Mouse (Mus musculus): ENCODE measurements at regions not wholly inside any gene's neighbourhood (a gene's known extent, or its start where the extent isn't known, plus 50 kb on each side); places are given as distances from the start of the nearest gene placed in this dataset.

GRCm38 (mm10) chr2:30715720-30716310 lies 87.6 kb downstream of the 1700001O22Rik start:
- Histone ChIP-seq H3K4me3 (no peak overlapping the region), H3K4me2 (replicated peaks) (peak overlapping the region; percentile 36; the same call in 1 of the 2 replicates), H3K9me3 (replicated peaks) (no peaks in the 10 kb centered on the region), H3K27ac (peak overlapping the region; percentile 100), H3K36me3 (no peaks in the 10 kb centered on the region), H3K4me1 (peaks cover 83% of the 10 kb centered on the region), H3K27me3 (no peaks in the 10 kb centered on the region), H3K9ac (peak overlapping the region; percentile 48; the same call in 1 of the 2 replicates)
- 77% methylated on average over 4 of the region's 4 CpGs for WGBS
- ATAC-seq (ENCODE audit: low FRiP score), result no peak

GRCm38 (mm10) chr2:30713535-30713934 lies 89.9 kb downstream of the 1700001O22Rik start:
- H3K36me3 ChIP-seq, result no peaks in the 10 kb centered on the region
- H3K9me3 ChIP-seq (replicated peaks), result no peaks in the 10 kb centered on the region
- H3K27me3 ChIP-seq, result no peaks in the 10 kb centered on the region
- H3K4me1 ChIP-seq, result peaks cover 76% of the 10 kb centered on the region
- 13% methylated on average over 3 of the region's 3 CpGs for WGBS
- H3K27ac ChIP-seq, result peak overlapping the region; percentile 99
- ATAC-seq (ENCODE audit: low FRiP score), result no peak
- no peak overlapping the region for H3K4me2 ChIP-seq (replicated peaks)
- H3K4me3 ChIP-seq, result no peak overlapping the region
- no peak overlapping the region for H3K9ac ChIP-seq

- Histone ChIP-seq H3K4me2 (replicated peaks) (no peak overlapping the region), H3K36me3 (no peaks in the 10 kb centered on the region), H3K9me3 (replicated peaks) (no peaks in the 10 kb centered on the region), H3K4me1 (peaks cover 76% of the 10 kb centered on the region), H3K4me3 (no peak overlapping the region), H3K27ac (peak overlapping the region; percentile 99), H3K27me3 (no peaks in the 10 kb centered on the region), H3K9ac (no peak overlapping the region)
- ATAC-seq (ENCODE audit: low FRiP score), result no peak
- 59% methylated on average over 9 of the region's 9 CpGs for WGBS
Measured at GRCm38 (mm10) chr2:30712841-30713401, 90.5 kb downstream of the 1700001O22Rik start.

- Histone ChIP-seq H3K4me3 (peak overlapping the region; percentile 34), H3K4me2 (replicated peaks) (peak overlapping the region; percentile 72), H3K27me3 (no peaks in the 10 kb centered on the region), H3K9ac (peak overlapping the region; percentile 75), H3K36me3 (no peaks in the 10 kb centered on the region), H3K9me3 (replicated peaks) (no peaks in the 10 kb centered on the region), H3K4me1 (peaks cover 75% of the 10 kb centered on the region), H3K27ac (peak overlapping the region; percentile 99)
- peak; percentile 81 for ATAC-seq (ENCODE audit: low FRiP score)
- under 1% methylated on average over 62 of the region's 63 CpGs for WGBS
Measured at GRCm38 (mm10) chr2:30711853-30712498, 91.5 kb downstream of the 1700001O22Rik start.

- Histone ChIP-seq H3K4me2 (replicated peaks) (peak overlapping the region; percentile 72), H3K9me3 (replicated peaks) (no peaks in the 10 kb centered on the region), H3K27ac (peak overlapping the region; percentile 99), H3K9ac (peak overlapping the region; percentile 75), H3K27me3 (no peaks in the 10 kb centered on the region), H3K4me3 (peak overlapping the region; percentile 34), H3K36me3 (no peaks in the 10 kb centered on the region), H3K4me1 (peaks cover 74% of the 10 kb centered on the region)
- 4% methylated on average over 15 of the region's 15 CpGs for WGBS
- ATAC-seq (ENCODE audit: low FRiP score), result peak; percentile 58; the same call in 1 of the 2 replicates
Measured at GRCm38 (mm10) chr2:30711476-30711852, 92.0 kb downstream of the 1700001O22Rik start.

GRCm38 (mm10) chr2:30710895-30711294 lies 92.6 kb downstream of the 1700001O22Rik start:
- ATAC-seq (ENCODE audit: low FRiP score), result no peak
- Histone ChIP-seq H3K36me3 (no peaks in the 10 kb centered on the region), H3K4me3 (no peak overlapping the region), H3K4me2 (replicated peaks) (peak overlapping the region; percentile 72; the same call in 1 of the 2 replicates), H3K27ac (peak overlapping the region; percentile 99), H3K9me3 (replicated peaks) (no peaks in the 10 kb centered on the region), H3K4me1 (peaks cover 74% of the 10 kb centered on the region), H3K27me3 (no peaks in the 10 kb centered on the region), H3K9ac (peak overlapping the region; percentile 75; the same call in 1 of the 2 replicates)
- 93% methylated on average over 7 of the region's 7 CpGs for WGBS

GRCm38 (mm10) chr2:30709386-30709884 lies 94.0 kb downstream of the 1700001O22Rik start:
- Histone ChIP-seq H3K27ac (peak overlapping the region; percentile 99), H3K4me1 (peaks cover 73% of the 10 kb centered on the region), H3K9ac (no peak overlapping the region), H3K36me3 (no peaks in the 10 kb centered on the region), H3K4me2 (replicated peaks) (no peak overlapping the region), H3K4me3 (no peak overlapping the region), H3K9me3 (replicated peaks) (0 out of 2 replicates have a peak, but pooled peaks cover under 1% of the 10 kb centered on the region), H3K27me3 (no peaks in the 10 kb centered on the region)
- no peak for ATAC-seq (ENCODE audit: low FRiP score)
- 57% methylated on average over 3 of the region's 3 CpGs for WGBS

- no peak for ATAC-seq (ENCODE audit: low FRiP score)
- WGBS, result 54% methylated on average over 4 of the region's 4 CpGs
- Histone ChIP-seq H3K4me3 (no peak overlapping the region), H3K4me2 (replicated peaks) (no peak overlapping the region), H3K27ac (peak overlapping the region; percentile 99), H3K27me3 (no peaks in the 10 kb centered on the region), H3K36me3 (no peaks in the 10 kb centered on the region), H3K9ac (no peak overlapping the region), H3K4me1 (peaks cover 70% of the 10 kb centered on the region), H3K9me3 (replicated peaks) (0 out of 2 replicates have a peak, but pooled peaks cover 5% of the 10 kb centered on the region)
Measured at GRCm38 (mm10) chr2:30708762-30709385, 94.6 kb downstream of the 1700001O22Rik start.

- Histone ChIP-seq H3K9me3 (replicated peaks) (0 out of 2 replicates have a peak, but pooled peaks cover 5% of the 10 kb centered on the region), H3K36me3 (no peaks in the 10 kb centered on the region), H3K4me2 (replicated peaks) (peak overlapping the region; percentile 64), H3K27me3 (no peaks in the 10 kb centered on the region), H3K9ac (peak overlapping the region; percentile 74), H3K4me3 (peak overlapping the region; percentile 29), H3K27ac (peak overlapping the region; percentile 99), H3K4me1 (peaks cover 64% of the 10 kb centered on the region)
- peak; percentile 51 for ATAC-seq (ENCODE audit: low FRiP score)
- under 1% methylated on average over 46 of the region's 48 CpGs for WGBS
Measured at GRCm38 (mm10) chr2:30708001-30708683, 95.3 kb downstream of the 1700001O22Rik start.

- Histone ChIP-seq H3K9me3 (replicated peaks) (0 out of 2 replicates have a peak, but pooled peaks cover 5% of the 10 kb centered on the region), H3K4me2 (replicated peaks) (peak overlapping the region; percentile 64), H3K4me1 (peaks cover 62% of the 10 kb centered on the region), H3K27ac (peak overlapping the region; percentile 99), H3K4me3 (peak overlapping the region; percentile 29), H3K9ac (peak overlapping the region; percentile 74), H3K27me3 (no peaks in the 10 kb centered on the region), H3K36me3 (no peaks in the 10 kb centered on the region)
- no peak for ATAC-seq (ENCODE audit: low FRiP score)
- 2% methylated on average over 44 of the region's 44 CpGs for WGBS
Measured at GRCm38 (mm10) chr2:30707099-30708000, 96.1 kb downstream of the 1700001O22Rik start.

GRCm38 (mm10) chr2:30706036-30706435 lies 97.4 kb downstream of the 1700001O22Rik start:
- H3K27ac ChIP-seq, result peak overlapping the region; percentile 99; the same call in 1 of the 2 replicates
- H3K4me3 ChIP-seq, result no peak overlapping the region
- no peaks in the 10 kb centered on the region for H3K27me3 ChIP-seq
- no peak overlapping the region for H3K4me2 ChIP-seq (replicated peaks)
- no peaks in the 10 kb centered on the region for H3K36me3 ChIP-seq
- 0 out of 2 replicates have a peak, but pooled peaks cover 5% of the 10 kb centered on the region for H3K9me3 ChIP-seq (replicated peaks)
- H3K4me1 ChIP-seq, result peaks cover 52% of the 10 kb centered on the region
- H3K9ac ChIP-seq, result no peak overlapping the region
- 63% methylated on average over 5 of the region's 5 CpGs for WGBS
- ATAC-seq (ENCODE audit: low FRiP score), result no peak
